Mouse (Mus musculus) cerebellum, postnatal 36 days (tissue): ENCODE results near the gene Ccl17.

Source experiments
- DNase-seq, 2 experiments: peaks; one replicate each; pipeline ENCODE4 v3.0.0; 2021 to 2022; ENCODE audit warnings: mixed read lengths in 2 of 2

Gene Ccl17

DNA sequence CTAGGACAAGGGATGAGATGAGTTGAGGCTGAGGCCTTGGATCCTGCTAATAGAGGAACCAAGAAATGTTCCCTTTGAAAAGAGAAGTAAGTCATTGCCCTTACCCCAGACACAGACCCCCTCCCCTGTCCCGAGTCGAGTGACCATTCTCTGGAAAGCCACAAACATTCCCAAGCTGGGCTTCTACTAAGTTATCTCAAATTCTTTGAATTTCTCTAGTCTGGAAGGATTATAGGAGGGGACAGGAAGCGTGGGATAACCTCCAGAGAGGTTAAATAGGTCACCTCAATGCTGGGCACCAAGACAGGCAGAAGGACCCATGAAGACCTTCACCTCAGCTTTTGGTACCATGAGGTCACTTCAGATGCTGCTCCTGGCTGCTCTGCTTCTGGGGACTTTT lies at the start of gene Ccl17:
TSS of gene Ccl17 (plus strand) at position 301 of the 400 bp plus-strand sequence.
- DNase-seq: no peak

DNA sequence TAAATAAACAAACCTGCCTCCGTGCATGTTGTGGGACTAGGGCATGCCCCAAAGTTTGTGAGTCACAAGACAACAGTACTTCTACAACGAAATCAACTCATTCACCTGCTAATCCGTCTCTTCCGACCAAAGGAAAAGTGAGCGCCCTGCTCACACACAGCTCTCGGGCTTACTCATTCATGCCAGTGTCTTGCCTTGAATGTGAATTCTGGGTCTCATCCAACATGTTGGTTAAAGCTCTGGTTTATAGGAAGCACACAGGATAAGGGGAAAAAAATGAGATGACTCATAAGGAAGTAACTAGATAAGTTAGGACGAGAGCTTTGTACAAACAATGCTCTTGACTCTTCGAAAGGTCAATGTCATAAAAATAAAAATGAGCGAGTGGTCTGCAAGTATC lies 43.2 kb upstream of the Ccl17 start:
- no peak for DNase-seq

DNA sequence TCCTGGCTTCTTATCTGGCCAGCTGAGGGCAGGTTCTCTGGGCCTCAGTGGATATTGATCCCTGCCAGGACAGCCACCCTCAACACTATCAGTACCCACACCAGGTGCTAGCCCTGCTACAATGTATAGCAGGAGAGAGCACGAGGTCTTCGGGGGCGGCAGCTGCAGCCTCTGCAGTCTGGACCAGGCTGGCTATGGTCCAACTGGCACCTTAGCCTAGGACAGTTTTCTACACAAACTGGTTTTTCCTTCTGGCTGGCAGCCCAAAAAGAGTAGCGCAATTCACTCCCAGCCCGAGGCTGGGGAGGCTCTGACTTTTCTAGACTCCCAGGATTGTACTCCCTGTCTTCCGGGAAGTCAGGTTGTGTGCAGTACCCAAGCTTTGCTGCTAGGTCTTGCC lies 39.3 kb upstream of the Ccl17 start:
- peak in 1 of 2 experiments; percentile 17 for DNase-seq

DNA sequence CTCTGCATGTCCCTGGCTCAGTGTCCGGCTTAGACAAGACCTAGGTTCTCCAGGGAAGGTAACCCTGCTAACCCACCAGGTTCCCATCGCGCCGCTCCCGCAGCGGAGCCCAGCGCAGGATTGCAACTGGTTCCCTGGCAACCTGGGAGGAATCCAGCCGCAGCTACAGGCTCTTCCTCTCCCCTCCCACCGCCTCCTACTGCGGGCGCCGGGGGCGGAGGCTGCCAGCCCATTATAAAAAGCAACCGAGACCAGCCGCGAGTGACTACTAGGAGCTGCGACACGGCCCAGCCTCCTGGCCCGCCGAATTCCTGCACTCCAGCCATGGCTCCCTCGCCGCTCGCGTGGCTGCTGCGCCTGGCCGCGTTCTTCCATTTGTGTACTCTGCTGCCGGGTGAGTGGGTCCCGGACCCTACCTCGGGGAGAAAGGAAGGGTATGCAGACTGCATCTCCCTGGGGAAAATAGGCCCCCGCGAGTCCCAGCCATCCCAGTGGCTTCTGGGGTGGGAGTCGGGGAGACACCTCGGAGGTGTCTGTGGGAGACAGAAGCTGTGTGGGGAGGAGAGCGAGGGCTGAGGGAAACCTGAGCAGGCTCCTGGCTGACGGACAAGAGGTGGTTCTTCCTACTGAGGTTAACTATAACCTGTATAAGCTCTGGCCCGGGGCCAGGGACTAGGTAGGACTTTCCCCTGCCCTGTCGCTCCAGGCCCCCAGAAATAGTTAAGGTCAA lies 38.1 kb upstream of the Ccl17 start, which contains the start of gene Cx3cl1:
TSS of gene Cx3cl1 (plus strand) at position 69 of the 730 bp plus-strand sequence.
- DNase-seq: peak; percentile 71 to 72

DNA sequence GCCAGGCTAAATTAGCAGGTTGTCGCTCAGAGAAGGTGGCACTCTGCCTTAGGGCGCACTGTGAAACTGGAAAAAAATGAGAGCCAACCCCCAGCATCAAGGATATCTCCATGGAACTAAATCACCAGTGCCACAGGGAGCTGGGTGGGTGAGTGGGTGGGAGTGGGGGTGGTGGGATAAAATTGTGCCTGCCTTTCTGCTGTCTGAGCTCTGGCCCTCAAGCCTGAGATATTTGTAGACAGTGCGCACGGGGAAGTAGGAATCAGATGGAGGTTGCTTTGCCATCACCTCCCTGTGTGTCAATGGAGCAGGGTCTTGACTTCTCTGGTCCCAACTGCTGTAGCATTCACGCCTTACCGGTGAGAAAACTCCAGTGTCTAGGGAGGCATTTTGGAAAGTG lies 37.2 kb upstream of the Ccl17 start:
- DNase-seq: peak in 1 of 2 experiments; percentile 8

DNA sequence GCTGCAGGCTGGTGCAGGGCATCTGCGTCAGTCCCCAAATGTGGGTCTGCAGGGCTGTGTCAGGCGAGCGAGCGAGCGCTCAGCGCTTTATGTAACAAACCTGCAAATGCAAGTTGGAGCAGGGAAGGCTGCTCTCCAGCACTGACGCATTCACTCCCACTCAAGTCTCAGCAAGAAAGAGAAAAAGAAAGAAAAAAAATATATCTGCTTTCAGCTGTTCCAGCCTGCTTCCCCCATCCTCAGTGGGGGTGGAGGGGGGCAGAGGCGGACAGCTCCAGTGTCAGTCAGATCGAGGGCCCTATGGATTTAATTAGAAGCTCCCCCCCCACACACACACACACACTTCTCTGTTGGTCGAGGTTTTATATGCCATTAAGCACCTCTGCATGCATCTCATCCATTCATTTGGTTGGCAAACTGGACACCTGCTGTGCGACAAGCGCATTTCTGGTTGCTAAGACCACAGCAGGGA lies 36.5 kb upstream of the Ccl17 start:
- DNase-seq: peak; percentile 27 to 33

DNA sequence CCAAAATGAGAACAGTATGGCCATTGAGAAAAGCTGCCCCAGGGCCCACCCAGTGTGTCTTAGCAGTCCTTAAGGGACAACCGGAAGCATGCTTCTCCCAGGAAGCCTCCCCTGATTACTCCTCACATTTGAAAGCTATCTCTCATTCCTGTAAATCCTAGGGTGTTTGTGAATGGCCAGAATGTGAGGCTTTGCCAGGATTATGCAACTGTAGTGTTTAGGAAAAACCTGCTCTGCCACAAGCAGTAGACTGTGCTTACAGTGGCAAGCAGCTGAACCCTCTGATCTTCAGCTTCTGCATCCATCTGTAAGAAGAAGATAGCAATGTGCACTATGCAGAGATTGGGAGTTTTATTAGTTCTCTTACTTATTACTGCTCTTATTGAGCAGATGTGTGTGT lies 35.7 kb upstream of the Ccl17 start:
- no peak for DNase-seq

DNA sequence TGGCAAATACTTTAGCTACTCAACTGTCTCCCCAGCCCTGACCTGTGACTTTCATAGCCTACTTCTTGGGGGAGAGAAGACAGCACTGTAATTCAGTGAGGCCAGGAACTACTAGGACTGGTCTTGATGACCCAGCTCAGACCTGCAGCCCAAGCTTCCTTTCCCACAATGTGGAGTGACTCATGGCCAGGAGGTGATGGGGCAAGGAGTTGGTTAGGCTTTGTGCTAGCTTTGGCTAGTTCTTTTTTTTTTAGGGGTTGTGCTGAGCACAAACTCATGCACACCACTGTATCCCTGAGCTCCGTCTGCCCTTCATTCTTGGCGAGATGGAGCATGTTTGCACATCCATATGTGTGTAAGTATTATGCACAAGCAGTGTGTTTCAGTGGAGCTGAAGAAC lies 33.9 kb upstream of the Ccl17 start:
- no peak for DNase-seq

DNA sequence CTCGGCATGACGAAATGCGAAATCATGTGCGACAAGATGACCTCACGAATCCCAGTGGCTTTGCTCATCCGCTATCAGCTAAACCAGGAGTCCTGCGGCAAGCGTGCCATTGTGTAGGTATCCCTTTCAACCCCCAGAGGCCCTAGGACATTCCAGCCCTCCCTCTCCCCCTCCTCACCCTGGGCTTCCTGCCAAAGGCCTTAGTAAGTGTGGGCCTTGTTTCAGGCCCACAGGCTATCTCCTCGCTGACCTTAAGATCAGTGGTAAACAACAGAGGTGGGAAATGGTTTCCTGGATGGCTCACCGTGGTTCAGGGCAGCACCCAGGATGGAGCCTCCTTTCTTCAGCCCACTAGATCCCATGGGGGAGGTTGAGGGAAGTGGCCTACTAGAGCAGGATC lies 32.2 kb upstream of the Ccl17 start:
- DNase-seq: no peak

DNA sequence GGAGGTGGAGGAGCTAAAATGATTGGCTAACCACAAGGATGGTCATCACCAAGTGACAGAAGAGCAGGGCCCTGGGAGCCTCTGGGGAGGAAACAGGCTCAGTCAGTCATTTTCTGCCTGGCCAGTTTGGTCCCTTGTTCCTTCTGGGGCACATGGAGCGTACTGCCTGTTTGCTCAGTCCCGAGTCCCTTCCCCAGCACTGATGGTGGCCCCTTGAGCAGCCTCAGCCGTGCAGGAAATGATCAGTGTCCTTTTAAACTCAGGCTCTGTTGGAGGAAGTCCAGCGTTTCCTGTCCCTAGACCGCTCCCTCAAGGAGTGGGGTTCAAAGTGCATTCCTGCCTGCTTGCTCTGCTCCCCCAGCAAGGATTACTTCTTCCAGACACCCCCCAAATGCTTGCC lies 31.8 kb upstream of the Ccl17 start:
- no peak for DNase-seq

DNA sequence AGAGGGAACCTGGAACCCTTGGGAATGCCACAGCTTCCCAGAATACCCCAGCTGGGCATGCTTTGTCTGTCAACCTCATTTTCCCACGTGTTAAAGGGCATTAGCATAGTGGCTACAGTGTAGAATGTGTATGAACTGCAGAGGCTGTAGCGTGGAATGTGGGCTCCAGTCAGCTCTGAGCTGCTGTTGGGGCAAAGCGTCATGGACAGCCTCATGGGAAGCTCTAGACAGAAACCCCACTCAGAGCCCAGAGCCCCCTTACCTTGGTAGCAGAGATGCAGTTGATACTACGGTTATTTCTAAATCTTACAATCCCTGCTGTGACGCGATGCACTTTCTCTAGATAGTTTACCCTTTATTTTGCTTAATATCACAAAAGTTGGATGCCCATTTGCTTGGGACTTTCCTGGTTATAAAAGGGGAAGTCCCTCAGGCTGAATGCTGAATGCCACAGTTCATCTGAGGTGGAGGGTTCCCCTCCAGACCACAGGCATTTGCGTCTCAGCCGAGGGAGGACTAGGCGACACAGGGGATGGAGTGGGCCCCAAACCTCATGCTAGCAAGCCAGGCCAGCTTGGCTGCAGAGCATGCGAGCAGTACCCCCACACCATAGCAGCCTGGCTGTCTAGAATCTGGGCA lies 31.2 kb upstream of the Ccl17 start:
- DNase-seq: no peak

DNA sequence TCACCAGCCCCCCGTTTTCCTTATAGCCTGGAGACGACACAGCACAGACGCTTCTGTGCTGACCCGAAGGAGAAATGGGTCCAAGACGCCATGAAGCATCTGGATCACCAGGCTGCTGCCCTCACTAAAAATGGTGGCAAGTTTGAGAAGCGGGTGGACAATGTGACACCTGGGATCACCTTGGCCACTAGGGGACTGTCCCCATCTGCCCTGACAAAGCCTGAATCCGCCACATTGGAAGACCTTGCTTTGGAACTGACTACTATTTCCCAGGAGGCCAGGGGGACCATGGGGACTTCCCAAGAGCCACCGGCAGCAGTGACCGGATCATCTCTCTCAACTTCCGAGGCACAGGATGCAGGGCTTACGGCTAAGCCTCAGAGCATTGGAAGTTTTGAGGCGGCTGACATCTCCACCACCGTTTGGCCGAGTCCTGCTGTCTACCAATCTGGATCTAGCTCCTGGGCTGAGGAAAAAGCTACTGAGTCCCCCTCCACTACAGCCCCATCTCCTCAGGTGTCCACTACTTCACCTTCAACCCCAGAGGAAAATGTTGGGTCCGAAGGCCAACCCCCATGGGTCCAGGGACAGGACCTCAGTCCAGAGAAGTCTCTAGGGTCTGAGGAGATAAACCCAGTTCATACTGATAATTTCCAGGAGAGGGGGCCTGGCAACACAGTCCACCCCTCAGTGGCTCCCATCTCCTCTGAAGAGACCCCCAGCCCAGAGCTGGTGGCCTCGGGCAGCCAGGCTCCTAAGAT lies 30.5 kb upstream of the Ccl17 start:
- no peak for DNase-seq

DNA sequence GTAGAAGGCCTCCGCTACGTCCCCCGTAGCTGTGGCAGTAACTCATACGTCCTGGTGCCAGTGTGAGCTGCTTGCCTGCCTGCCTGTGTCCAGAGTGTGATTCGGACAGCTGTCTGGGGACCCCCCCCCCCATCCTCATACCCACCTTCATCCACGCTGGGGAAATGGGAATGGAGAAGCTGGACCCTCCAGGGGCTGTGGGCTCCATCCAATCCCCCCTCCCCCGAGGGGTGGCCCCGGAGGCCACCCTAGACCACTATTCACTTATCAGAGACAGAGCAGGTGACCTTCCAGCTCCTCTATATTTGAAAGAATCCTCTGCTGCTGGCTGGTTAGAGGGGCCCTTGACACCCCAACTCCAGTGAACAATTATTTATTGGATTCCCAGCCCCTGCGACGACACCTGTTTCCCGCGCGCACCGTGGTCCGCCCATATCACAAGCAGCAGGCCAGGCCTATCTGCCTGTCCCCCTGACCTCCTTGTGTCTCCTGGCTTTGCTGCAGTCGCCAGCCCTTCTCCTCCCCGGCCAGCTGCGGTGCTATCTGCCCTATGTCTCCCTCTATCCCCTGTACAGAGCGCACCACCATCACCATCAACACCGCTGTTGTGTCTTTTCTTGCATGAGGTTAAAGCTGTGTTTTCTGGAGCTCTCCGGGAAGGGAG lies 29.6 kb upstream of the Ccl17 start:
- no peak for DNase-seq

DNA sequence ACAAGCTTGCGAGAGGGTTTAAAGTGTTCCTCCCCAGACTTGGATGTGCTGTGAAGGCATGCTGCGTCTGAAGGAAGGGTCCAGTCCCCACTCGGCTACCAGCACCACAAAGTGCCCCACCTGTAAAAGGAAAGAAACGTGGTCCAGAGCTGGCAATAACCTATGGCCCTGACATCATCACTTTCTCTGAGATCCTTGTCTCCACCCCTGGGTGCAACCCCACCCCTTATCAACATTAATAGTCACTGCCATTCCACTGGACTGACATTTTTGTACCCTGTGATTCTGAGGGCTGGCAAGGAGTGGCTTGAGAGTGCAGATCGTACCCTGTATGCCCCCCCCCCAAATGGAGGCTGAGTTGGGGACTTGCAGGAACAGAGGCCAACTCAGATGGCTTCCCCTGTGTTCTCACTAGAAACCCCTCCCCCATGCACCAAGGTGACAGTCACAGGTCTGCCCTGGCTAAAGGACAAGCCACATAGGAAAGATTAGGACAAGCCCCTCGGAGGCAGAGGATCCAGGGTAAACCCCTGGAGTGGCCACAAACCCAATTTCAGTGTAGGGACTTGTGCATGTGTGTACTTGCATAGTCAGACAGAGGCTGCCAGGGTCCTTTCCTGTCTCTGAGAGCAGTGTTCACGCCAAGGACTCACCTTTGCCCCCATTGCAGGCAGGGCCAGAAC lies 29.0 kb upstream of the Ccl17 start:
- DNase-seq: no peak

DNA sequence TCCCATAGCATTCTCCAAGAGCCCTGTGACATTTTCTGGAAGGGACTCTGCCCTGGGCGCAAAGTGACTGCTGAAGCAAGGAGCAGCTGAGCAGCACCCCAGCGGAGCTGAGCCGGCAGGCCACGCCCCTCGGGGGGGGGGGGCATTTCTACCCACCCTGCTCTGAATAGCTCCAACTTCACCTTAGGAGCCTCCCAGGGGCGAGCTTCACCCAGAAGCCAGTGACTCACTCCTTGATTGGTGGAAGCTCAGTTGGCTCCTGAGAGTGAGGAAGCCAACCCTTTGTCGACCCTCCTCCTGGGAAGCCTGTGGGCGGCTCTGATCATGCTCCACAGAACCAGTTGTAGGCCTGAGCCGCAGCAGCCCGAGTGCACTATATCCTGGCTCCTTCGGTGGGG lies 28.4 kb upstream of the Ccl17 start:
- DNase-seq: no peak

DNA sequence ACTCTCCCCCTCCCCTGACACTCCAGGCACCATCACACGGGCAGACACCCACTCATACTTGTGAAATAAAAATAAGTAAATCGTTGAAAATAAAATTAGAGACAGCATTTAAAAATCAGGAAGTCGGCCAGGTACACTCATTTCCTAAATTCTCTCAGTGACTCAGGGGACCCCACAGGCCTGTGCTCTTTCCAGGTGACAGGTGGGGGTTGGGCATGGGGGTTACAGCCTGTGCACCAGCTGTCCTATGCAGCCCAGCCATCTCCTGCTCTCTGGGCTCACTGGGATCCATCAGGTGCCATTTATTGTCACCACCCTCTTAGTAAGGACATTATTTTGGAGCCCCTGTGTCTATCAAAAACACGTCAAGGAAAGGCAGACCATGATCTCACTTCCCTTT lies 26.4 kb upstream of the Ccl17 start:
- DNase-seq: no peak

DNA sequence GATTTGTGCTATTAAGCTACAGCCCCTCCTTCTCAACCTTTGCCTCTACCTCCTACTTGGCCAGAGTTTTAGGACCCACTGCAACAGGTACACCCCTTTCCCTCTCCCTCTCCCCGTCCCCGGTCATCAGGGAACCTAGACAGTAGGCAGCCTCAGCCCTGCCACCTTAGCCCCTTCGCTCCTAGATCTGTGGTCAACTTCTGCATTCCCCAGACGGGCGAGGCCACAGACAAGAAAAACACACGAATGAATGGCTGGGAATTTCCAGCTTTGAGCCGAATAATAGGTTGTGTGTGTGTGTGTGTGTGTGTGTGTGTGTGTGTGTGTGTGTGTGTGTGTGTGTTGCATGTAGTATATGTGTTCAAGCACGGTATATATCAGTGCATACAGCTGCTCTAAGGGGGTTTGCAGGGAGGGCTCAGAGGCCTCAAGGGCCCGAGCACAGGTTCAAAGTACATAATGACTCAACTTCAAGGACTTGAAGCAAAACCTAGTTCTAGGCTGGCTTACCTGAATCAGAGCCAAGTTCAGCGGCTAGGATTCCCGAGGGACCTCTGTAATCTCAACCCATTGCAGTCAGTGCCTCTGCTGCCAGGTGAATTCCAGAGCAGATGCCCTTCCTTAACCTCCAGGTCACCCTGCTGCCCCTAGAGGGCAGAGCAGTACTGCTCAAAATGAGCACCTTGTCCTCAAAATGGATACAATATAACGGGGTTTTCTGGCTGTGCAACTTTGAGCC lies 24.8 kb upstream of the Ccl17 start:
- DNase-seq: peak; percentile 20 to 38

DNA sequence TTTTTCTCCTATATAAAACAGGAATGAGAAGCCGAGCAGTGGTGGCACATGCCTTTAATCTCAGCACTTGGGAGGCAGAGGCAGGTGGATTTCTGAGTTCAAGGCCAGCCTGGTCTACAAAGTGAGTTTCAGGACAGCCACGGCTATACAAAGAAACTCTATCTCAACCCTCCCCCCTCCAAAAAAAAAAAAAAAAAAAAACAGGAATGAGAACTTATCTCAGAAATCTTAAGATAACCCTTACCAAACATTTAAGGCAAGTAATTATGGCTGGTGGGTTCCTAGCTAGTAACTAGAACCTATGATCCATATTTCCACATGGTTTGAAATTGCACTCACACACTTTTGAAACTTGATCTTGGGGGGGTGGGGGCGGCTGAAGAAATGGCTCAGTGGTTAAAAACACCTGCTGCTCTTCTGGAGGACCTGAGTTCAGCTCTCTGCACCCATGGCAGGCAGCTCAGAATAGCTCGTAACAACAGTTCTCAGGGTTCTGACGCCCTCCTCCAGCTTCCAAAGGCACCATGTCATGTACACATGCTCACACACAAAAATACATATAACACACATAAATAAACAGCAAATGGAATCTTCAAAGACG lies 24.2 kb upstream of the Ccl17 start:
- no peak for DNase-seq

DNA sequence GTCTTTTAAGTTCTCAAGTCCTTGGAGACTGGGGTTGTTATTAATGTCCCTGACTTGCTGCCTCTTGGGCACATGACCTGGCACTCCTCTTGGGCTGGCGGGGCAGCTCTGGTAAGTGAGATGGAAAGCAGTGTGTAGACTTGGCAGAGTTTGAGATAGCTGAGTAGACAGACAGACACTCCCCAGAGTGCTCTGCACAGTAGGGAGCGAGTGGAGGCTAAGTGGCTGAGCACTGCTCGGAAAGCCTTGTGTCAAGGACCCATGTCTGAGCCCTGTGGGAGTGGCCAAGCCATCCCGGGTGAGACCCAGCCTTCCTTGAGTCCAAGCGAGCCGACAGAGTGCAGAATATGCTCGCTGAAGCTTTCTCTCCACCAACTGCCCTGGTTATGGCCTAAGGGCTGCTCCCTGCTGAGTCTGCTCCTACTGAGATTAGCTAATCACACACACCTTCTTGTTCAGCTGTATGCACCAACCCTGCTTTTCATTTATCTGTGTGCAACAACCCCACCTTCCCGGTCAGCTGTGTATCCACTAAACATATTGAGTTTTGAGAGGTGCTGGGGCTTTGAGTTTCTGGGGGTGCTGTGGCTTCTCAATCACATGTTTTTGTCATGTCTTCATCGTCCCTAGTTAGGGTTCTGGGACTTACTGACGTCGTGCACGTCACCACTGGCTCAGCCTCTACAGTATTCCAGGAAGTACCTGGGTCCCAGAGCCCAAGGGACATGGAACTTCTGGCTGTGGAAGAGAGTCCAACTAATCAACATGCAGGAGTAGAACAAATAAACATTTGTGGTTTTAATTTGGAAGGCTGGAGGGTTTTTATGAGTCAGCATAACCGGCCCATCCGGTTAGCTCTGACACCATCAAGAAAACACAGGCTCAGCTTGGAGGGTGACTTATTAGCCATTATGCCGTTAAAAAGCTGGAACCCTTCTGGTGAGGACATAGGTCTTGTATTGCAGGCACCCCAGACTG lies 22.4 kb upstream of the Ccl17 start:
- DNase-seq: no peak
